Mouse (Mus musculus): ENCODE data around the gene Cbfb.

Gene Cbfb

DNA sequence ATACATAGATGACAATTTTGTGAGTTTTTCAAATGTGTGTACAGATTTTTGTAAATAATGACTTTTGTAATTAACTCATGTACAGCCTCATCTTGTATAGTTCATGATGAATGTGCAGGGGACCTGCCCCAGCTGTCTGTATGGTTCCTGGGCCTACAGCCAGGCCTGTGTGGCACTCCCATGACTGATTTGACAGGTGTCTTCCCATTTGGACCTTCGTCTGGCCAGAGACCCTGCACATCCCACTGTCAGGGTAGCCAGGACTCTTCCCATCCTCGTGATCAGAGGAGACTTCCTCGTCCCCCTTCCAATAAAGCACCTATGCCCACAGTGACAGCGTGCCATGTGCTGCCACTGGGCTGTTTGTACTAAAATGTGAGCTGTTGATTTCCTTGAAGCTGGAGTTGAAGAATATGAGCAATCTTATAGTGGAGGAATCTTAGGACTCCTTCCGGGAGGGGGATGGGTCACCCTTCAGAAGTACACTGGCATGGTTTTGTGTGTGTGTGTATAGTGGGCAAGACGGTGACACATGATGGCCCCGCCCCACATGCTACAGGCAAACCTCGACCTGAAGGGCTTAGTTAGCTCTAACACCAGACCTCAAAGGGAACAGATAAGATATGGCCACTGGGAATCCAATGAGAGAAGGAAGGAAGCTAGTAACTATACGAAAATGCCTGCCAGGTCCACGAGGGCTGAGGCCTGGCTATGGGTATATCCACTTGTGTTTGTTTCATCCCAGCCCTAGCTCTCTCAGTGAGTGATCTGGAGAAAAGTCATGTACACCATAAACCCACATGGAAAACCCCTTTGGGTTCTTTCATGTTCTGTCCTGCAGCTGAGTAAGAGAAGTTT lies 82.4 kb downstream of the Cbfb start:
- DNase-seq = peak; percentile 23

DNA sequence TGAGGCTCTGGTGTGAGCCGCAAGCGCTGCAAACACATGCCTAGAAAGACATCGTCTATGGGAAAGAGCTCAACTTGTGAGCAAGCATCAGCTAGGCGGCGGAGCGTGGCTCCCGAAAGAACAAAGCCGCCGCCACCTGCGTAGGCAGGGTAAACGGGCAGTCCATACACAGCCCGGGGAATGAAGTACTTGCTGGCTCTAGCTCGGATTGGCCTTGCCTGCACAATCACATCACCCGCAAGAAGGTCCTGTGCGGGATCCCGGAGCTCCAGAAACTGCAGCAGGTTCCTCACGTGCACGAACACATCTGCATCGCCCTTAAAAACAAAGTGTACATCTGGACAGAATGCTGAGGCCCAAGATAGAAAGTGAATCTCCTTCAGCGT lies 83.3 kb downstream of the Cbfb start:
- DNase-seq = no peak

DNA sequence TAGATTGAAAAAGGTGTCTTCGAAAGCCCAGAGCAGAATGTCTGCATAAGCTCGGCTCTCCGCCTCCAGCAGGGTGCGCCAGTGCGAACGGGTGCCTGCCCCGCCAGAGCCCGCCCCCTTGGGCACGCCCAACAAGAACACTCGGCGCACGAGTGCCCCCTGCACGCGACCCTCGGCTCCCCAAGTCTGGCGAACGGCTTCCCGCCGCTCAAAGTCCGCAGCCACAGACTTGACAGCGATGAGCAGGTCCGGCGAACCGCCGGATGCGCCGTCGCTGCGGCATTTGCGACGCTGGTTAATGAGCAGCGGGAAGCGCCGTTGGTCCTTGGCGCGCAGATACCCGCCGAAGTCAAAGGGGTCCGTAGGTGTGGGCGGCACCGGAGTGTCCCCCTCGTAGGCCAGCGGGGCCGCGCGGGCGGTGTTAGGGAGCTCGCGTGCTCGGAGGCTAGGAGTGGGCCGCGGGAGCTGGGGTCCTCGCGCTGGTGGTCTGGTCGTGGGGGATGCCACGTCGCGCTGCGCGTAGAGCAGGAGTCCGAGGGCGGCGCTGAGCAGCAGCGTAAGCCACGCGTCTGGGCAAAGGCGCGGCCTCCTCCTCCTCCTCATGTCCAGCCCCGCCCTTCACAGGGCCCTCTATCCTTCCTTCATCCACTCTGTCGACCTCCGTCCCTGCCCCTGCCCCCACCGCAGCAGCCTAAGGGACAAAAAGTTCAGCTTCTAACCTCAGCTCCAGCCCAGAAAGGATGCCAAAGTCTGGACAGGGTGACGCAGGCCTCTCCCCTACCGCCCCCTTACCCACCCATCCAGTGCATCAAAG lies 83.9 kb downstream of the Cbfb start:
- DNase-seq = peak; percentile 81

DNA sequence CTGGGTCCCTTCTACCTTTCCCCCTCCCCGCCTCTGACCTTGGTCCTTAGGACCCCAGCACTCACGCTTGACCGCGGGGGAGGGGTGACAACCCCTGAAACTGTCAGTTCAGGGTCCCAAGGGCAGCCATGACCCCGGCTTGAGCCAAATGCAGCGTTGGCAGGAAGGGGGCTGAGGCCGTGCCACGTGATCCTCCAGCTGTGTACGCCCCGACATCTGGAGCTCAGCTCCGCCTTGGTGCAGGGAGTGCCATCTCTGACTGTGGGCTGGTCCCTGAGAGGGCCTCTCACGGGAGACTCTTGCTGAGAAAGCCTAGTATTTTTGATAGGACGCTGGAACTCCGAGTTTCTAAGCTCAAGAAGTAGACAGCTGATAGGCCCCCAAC lies 84.5 kb downstream of the Cbfb start, which contains the start of gene B3gnt9:
B3gnt9 (minus strand) TSS at position 188 of the 385 bp plus-strand sequence.
- no peak for DNase-seq

DNA sequence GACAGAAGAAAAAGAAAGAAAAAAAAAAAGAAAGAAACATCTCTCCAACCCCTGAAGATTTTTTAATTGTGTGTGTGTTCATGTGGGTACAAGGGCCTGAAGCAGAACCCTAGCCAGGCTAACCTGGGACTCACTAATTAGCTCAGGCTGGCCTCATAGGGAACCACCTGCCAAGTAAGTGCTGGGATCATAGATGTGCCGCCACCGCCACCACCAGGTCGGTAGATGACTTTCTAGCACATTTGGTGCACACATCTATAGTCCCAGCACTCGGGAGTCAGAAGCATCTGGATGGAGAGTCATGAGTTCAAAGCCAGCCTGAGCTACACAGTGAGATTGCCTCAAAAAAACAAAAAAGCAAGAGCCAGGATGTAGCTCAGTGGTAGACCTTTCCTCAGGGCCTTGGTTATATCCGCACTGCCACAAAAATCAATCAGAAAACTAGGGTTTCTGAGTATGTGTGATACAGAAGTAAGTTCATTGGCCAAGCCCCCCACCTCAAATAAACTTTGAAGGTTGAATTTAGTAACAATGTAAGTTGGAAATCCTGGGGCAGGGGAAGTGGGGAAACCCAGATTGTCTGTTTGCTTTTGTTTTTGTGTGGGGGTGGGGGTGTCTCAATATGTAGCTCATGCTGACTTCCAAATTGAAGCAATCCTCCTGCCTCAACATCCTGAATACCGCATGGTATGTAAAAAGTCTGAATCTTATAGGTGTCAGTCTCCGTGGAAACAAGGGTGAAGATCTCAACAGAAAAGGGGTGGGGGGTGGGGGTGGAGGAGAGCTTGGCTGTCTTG lies 87.0 kb downstream of the Cbfb start:
- peak; percentile 17 for DNase-seq

DNA sequence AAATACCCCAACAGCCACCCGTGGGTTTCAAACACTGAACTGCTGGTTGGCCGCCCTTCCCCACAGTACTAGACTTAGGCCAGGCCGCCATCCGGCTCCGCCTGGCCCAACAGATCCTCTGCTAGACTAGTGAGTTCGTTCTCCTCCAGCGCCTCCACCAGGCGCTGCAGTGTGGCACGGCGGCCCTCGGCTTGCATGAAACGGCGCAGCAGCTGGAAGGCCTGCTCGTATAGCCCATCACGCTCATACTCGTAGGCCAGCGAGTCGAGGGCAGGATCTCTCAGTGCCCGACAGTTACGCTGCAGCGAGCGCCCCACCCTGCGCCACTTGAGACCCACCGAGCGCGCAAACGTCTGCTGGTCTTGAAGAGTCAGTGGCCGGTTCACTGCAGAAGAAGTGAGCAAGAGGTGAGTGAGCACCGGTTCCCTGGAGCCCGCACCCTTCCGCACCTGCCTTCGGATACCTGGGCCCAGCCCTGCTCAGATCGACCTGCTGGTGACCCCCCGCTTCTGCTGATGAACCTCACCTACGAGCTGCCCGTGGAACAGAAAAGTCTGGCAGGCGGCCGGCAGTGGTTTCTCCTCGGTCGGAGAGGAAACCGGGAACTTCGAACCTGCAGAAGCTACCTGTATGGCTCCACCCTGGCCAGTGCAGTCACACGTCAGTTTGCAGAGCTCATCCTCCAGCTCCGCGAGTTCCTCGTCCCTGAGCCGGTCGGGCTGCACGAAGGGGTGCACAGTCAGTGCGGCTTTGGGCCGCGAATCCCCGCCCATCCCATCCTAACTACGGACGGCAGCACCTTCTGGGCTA lies 88.6 kb downstream of the Cbfb start:
- DNase-seq = peak; percentile 39

DNA sequence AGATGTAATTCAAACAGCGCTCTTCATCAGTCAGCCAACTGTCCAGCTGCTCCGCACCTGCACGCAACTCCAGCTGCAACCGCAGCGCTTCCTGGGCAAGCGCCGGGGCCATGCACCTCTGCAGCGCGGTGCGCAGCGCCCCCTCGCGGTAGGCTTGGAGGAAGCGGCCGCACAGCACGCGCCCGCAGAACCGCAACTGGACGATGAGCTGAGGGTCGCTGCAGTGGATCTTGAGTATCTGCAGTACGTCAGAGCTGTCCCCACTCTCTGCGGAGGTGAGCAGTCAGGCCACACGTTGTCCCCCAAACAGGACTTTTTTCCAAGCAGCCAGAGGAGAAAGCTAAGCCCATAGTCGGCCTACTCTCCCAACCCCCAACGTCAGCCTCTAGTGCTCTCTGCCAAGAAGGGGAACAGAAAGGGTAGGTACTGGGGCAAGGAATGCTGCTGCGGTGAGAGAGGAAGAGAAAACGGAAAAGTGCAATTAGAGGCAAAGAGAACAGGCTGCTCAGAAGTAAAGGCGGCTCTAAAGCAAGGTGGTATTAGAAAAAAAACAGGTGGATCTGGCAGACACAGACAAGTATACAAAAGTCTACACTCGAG lies 89.3 kb downstream of the Cbfb start:
- peak; percentile 68 for DNase-seq

DNA sequence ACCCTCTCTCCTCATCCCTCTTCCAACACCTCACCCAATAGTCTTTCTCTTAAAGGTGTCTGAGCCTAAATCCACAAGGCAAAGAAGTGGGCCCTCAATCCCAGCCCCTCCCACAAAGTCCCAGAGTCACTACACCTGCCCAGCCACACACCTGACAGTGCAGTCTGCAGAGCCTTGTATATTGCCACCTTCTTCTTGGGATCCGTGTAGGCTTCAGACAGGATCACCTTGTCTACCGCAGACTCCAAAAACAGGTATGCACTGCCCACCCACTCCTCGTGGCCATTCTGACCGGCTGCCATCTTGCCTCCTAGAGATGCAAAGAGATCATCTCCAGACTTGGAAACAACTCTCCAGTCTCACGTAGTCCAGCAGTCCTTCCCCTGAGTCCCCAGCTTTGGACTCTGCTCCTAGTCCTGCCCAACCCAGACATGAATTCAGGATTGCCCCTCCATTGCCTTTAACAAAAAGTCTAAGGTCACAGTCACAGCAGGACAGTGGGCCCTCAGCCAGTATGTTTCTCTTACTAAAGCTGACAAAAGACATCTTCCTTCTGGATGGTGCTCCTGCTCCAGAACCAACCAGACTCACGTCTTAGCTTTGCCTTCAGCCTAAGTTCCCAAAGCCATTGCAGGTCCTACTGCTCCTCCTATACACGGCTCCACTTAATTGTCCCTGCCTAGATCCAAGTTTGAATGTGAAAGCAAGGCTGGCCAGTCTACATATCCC lies 90.1 kb downstream of the Cbfb start:
- DNase-seq = peak; percentile 30

DNA sequence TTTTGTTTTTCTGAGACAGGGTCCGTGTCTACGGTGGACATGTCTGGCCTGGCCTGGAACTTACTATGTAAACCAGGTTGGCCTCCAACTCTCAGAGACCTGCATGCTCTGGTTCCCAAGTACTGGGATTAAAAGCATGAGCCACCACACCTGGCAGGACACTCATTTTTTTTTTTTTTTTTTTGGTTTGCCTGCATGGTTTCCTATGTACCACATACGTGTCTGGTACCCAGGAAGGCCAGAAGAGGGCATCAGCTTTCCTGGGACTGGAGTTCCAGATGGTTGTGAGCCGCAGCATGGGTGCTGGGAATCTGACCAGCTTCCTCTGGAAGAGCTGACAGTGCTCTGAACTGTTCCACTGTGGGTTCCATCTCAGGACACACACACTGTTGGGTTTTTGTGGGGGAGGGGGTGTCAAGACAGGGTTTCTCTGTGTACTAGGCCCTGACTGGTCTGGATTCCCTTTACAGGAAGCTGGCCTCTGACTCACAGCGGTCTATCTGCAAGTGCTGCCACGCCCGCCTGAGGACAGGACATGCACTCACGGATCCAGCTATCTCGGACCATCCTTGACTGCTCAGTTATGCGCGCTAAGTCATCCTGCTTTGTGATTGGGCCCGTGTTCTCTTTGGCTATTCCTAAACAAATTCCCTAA lies 91.0 kb downstream of the Cbfb start:
- DNase-seq = no peak

DNA sequence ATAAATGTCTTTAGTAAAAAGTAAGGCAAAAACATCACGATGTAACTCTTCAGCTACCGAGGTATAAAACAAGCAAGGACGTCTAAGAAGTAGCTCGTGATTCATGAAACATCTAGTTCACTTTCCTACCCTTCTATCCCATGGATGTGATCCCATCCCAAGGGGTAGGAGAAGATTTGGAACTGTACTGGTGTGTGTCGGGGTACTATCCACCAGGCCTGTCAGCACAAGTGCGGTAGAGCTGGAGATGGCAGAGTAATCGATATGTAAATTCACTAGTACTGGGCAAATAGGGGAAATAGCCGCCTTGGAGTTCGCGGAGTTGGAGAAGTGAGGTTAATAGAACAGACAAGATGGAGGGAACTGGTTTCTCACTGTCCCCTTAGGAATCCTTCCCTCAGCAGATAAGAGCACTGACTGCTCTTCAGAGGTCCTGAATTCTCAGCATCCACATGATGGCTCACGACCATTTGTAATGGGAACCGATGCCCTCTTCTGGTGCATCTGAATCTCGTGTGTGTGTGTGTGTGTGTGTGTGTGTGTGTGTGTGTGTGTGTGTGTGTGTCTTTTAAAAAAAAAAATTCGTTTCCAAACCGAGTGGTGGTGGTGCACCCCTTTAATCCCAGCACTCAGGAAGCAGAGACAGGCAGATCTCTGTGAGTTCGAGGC lies 92.9 kb downstream of the Cbfb start:
- peak; percentile 20 for DNase-seq

DNA sequence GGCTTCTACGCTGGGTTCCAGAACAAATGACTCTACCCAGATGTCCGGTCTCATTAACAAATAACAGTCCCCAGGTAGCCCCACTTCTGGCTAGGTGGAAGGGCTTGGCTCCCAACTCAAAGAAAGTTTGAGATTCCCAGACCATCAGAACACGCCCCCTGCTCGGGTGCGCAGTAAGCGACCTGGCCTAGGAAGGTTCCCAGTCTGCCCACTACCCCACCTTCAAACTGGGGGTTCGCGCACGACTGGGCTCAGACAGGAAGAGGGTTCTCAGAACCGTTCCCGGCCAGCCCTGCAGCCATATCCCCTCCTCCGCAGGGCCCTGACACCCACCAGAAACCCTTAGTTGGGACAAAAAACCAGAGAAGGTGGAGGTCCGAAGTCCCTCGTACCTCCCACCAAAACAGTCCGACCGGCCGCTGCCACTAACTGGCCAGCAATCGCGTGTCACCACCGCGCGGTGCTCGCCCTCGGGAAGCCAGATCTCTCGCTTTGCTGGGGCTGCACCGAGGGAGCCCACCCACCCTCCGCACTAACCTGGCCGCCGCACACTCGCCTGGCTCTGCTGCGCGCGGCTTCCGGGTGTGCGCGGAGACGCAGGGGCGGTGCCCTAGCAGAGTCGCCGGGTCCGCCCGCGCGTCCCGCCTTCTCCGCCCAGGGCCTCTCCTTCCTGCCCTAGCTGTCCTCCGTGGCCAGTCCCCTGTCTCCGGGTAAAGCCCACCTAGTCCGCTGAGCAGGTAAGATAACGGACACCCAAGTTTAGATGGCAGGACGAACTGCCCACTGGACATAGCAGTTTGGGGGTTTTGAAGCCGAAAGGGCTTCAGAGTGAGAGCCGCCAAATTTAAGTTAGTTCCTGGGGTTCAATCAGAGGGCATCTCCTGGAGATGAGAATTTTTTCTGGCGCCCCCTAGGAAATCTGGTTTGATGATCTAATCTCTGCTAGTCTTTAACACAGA lies 93.8 kb downstream of the Cbfb start, which contains the start of the genes Tradd and Fbxl8:
Tradd (minus strand) TSS at position 586 of the 959 bp plus-strand sequence.
Fbxl8 (plus strand) TSS at position 625 of the 959 bp plus-strand sequence.
- DNase-seq = peak; percentile 59

DNA sequence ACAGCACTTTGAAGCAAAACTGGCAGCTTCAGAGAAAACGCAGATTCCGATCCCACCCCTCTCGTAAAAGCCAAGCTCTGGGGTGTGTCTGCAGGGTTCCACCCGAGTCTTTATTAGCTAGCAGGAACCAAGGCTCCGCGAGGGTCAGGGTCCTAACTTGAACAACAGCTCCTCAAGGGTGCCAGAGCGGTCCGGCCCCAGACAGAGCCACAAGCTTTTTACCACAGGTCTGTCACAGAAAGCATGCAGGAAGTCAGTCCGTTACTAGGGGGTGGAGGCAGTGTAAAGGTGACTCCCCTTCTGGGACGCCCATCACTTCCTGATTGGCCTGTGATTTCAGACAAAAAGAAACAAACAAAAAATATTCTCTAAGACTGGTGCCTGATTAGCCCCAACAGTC lies 94.7 kb downstream of the Cbfb start:
- peak; percentile 34 for DNase-seq

DNA sequence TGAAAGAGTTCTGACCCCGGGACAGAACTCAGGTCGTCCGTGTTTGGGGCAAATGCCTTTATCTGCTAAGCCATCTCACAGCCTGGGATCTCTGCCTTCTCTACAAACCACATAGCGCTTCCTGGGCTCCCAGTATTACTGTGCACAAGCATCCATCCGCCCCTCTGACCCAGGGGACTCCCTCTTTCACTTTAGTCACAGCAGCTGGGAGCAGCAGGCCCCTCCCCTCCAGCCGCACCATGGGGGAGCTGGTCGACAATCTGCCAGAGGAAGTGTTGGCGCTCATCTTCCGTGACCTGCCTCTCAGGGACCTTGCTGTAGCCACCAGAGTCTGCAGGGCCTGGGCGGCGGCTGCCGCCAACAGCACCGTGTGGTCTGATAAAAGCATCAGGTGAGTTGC lies 96.3 kb downstream of the Cbfb start:
- peak; percentile 31 for DNase-seq
